Mouse (Mus musculus) brain, embryonic 14.5 days (tissue): Measurements from ENCODE around the gene Ube4b.

Source experiments
- CTCF ChIP-seq: fragments of 200-500 bp; IDR thresholded peaks from 2 replicates; pipeline ENCODE4 v1.5.1; 2012; ENCODE audit warnings: inconsistent platforms, mild to moderate bottlenecking, moderate library complexity, borderline replicate concordance; ENCODE audit not compliant: insufficient read depth, insufficient read length; ENCODE audit errors: extremely low read depth
- POLR2A ChIP-seq: fragments of 200-500 bp; IDR thresholded peaks from 2 replicates; pipeline ENCODE4 v1.6.1; 2012; ENCODE audit warnings: mild to moderate bottlenecking, inconsistent platforms, borderline replicate concordance; ENCODE audit not compliant: poor library complexity, insufficient read depth, insufficient read length, severe bottlenecking; ENCODE audit errors: extremely low read depth

DNA sequence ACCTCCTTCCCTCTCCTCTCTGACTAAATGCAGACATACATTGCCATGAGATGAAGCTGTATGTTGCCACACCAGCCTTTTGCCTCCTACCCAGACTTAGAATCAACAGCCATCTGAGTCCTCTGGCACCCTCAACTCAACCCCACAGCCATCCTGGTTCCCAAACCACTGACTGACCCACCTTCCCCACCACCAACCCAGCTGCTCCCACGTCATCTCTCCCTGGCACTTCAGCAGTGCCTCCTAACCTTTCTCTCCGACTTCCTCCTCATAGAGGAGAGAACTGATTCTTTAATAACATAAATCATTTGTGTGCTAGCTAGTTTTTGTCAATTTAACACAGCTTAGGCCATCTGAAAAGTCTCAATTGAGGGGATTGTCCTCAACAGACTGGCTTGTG, 9.6 kb downstream of the Ube4b start:
- TF ChIP-seq CTCF (no peak), POLR2A (no peak)
